Mouse (Mus musculus) adrenal gland, postnatal 10 days (tissue): ENCODE results near the gene Phb. TPM values are rescaled to one million over a fixed set of nuclear protein-coding genes. Genes with fewer than 3 reads are reported as not detected.
"Not testable (repeated sequence)": the region's sequence is repeated elsewhere in the genome, so short reads cannot be mapped to it uniquely, and the experiment has no call there.

Source experiments
- DNase-seq: peaks from one replicate; pipeline ENCODE4 v3.0.0; 2021; ENCODE audit warnings: mixed read lengths
- total RNA-seq, 2 experiments: library from RNA; stranded (reverse); gene quantifications; 2 replicates each; pipeline ENCODE4 v1.2.3; 2021

The Phb gene
- total RNA-seq, 2 experiments from 2014 or later = 341 to 361 TPM

DNA sequence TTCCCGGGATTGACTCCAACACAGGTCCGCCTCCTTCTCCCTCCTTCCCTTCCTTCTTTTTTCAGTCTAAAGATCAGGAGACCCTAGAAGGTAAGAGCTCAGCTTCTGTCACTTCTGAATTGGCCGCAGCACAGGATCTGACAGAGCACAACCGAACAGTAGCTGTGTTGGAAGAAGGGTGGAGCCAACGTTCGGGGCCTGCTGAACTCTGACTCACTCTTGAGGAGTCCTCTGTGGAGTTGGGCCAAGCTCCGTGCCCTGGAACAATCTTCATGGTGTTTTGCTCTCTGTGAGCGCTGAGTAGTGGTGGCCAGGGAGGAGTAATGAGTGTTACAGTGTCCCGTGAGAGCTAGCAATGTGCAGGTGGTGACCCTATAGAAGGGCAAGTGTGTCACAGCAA lies 15.8 kb upstream of the Phb start:
- DNase-seq = peak; percentile 74

DNA sequence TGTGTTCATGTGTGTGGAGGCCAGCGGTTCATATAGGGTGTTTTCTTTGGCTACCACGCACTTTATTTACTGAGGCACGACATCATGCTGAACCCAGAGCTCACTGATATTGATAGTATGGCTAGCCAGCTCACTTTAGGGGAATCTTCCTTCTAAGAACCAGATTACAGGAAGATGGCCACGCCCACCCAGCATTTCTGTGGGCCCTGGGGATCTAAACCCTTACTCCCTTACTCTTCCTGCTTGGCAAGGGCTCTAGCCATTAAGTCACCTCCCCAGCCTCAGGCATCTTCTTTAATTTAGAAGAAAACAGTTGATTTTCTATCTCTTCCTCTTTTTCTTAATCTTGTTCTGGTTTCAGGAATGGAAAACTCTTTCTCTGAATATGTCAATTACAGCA lies 9.3 kb upstream of the Phb start:
- DNase-seq = no peak

DNA sequence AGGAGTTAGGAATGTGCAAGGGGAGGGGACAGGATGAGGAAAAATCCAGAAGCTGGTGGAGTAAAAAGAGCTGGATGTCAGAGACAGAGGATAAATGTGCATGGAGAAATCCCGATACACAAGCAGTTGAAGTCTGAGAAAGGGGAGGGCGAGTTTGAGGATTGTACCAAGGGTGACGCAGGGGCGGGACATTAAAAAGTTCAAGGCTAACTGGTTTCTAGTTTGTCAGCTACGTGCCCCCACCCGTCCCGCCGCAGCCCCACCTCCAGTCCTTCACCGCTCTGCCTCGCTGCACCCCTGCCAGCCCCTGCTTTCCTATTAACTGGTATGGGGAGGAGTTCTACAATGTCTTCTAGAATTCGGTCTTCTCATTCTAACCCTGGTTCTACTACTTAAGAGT lies 420 bp downstream of the Phb start:
- peak; percentile 79 for DNase-seq

DNA sequence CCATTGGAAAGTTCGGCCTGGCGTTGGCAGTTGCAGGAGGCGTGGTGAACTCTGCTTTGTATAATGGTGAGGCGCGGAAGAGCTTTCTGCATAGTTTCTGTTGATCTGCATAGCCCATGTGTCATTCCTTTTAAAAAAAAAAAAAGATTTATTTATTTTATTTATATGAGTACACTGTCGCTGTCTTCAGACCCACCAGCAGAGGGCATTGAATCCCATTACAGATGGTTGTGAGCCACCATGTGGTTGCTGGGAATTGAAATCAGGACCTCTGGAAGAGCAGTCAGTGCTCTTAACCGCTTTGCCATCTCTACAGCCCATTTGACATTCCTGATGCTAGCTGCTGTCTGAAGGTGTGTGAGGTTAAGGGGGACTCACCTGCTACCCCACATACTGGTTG lies 1.3 kb downstream of the Phb start:
- not testable (repeated sequence) for DNase-seq

DNA sequence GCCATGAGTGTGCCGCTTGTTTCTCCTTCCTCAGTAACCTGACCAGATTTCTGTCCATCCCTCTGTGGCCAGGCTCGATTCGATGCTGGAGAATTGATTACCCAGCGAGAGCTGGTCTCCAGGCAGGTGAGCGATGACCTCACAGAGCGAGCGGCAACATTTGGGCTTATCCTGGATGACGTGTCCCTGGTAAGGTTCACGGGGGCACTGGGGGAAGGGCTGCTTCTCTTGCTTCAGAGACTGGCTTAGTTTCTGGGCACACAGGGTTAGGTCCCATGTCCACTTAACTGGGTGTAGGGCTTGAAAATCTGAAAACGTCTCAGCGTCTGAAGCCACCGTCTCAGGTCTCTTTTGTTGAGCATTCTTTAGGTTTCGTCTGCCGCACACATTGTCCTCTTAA lies 8.7 kb downstream of the Phb start:
- no peak for DNase-seq

DNA sequence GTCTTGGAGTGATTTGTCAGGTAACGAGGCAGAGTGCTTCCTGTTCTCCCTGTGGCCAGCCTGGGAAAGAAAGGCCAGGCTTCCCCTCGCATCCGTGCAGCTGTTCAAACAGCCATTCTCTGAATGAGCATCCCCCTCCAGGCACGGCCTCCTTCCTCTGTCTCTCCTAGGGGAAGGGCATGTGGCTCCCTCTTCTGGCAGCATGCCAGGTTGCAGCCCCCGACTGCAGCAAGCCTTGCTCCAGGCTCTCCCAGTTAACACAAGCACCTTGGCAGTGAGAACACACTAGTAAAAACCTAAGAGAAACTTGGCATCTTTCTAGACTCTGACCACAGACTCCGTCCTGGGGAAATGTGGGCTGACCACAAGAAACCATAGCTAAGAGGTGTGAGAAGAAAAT lies 9.6 kb downstream of the Phb start:
- DNase-seq = peak; percentile 67

DNA sequence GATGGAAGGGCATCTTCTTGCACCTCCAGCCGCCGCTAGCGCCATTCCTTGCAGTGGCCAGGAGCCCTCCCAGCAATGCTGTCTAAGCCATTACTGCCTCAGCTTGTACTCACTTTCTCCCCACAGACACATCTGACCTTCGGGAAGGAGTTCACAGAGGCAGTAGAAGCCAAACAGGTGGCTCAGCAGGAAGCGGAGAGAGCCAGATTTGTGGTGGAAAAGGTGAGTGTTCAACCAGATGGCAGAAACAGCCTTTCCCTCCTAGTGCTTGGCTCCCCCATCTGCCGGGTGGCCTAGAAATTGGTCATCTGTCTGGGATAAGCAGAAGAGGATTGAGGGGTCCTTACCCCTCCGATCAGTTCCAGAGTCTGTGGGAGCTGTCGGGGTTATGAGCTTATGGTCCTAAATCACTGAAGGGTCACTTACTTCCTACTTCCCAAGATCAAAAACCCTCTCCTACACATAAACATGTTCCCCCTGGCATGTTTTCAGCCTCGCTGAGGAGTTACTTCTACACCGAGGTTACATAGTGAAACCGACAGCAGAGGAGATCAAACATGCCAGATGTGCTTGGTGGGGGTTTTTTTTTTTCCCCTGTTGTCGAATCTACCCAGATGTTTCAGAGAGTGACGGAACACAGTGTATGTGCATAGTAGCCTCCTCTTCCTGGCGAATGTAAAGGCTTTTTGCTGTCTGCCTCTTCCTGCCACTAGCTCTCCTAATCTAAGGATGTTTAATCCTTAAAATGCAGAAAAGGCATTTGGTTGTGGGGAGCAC lies 11.4 kb downstream of the Phb start:
- no peak for DNase-seq

DNA sequence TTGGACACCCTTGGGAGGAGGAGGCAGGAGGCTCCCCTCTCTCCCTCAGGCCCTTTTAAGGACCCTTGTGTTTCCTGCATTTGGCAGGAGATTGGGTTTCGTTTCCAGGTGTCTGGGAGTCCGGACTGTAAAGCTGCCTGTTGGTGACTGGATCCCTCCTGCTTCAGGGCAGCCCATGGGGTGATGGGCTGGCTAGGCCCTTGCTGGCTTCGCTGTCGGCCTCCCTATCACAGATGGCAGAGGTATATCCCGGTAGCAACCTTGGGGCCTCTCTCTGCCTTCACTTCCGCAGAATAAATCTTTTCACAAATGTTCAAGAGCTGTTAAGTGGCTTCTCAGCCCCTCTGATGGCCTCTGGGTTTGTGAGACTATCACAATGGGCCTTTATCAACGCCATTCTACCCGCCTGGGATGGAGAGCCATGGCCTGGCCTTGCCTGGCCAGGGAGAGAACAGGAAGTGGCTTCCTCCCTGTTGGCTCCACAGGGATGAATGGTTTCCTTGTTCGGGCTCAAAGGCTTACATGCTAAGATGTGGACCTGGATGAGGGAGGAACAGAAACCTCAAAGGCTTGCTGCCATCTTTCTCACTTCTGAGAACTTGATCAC lies 15.3 kb downstream of the Phb start:
- no peak for DNase-seq

DNA sequence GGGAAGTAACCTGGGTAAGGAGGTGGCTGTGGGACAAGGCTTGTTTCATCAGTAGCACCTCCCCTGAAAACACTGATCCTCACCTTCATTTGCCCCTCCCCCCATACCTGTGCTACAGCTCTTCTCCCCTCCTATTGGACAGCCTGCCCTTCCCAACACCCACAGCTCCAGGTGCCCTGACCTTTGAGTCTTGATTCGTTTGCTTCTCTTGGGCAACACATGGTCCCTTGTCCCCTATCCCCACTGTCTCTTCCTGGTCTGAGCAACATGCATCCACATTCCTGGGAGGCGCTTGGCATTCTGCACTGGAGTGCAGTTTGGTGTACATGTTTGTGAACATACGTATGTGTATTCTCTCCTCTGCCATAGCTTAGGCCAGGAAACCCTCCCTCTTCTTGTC lies 16.2 kb downstream of the Phb start:
- no peak for DNase-seq

DNA sequence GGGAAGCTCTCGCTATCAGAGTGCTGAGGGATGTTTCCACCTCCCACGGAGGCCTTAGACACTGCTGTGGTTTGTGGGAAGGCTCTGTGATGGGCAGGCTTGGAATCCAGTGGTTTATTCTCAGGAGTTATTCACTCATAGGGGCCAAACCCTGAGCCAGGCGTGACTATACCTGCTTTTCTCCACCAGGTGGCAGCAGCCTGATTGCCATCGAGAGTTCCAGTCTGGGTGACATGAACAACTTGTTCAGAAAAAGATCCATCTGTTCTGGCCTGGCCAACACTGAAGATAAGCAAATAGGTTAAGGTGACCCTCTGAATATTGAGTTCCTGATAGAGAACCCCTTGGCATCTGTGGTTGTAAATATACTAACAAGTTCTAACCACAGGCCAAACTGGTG lies 19.3 kb downstream of the Phb start:
- peak; percentile 86 for DNase-seq

DNA sequence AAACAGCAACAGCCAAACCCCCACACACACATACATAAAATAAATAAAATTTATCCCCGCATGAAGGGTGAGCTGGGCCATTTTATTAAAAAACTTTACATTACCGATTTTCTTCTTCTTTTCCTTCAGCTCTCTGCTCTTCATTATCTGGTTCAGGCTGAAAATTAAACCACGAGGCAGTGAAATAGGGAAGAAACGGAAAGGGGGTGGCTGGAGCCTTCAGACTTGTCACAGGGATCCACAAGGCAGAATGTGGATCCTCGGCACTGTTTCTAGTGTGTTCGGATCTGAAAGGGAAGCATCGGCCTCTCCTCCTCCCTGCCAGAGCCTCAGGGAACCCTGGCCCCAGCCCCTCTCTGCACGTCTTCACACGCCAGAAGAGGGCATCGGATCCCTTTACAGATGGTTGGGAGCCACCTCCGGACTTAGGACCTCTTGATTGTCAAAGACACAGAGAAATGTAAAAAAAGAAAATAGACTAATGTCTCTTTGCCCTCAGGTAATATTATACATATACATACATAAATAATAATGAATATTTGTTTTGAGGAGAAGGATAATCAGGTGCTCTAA lies 20.4 kb downstream of the Phb start:
- no peak for DNase-seq

DNA sequence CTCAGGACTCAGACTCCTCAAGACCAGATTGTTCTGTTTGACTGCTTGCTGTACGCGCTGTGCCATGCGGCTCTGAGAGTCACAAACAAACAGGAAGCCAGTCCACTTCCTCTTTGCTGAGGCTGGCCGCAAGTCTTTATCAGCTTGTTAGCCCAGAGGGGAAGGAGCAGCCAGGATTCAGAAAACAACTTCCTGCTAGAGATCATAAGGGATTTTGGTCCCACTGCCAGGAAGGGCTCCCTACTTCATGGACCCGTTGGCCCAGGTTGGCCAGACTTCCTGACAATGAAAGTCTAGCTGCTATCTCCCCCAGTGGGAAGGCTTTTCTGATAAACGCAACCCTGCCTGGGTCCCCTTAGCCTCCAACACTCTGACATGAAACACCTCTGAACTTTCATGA lies 21.8 kb downstream of the Phb start:
- peak; percentile 22 for DNase-seq

DNA sequence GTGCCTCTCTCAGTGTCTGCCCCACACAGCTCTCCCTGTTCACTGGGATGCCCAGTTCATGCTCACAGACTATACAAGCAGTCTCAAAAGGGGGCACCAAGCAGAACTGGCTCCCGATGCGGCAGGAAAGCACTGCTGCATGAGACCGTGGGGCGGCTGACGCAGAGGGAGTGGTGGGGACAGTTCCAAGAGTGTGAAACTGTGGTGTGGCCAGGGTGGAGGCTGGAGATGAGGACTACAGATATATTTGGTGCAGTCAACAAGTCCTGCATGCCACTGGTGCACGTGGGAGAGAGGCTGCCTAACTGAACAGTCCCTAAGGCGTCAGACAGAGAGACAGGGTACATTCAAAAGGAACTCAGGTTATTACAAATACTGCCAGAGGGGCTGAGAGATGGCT lies 22.2 kb downstream of the Phb start:
- DNase-seq = no peak

DNA sequence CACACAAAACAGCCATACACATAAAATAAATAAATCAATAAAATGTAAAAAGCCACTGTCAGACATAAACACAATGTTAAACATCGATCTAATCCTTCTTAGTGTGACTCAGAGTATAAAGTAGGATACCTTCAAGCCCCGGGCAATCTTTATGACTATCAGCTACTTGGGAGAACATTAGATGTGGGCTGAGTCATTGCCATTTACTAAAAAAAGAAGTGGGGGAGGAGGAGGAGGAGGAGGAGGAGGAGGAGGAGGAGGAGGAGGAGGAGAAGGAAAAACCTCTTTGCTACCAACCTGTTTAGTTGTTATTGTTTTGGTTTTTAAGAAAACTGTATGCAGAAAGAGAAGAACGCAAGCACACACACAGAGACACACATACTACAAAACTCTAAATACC lies 22.8 kb downstream of the Phb start:
- DNase-seq = no peak

DNA sequence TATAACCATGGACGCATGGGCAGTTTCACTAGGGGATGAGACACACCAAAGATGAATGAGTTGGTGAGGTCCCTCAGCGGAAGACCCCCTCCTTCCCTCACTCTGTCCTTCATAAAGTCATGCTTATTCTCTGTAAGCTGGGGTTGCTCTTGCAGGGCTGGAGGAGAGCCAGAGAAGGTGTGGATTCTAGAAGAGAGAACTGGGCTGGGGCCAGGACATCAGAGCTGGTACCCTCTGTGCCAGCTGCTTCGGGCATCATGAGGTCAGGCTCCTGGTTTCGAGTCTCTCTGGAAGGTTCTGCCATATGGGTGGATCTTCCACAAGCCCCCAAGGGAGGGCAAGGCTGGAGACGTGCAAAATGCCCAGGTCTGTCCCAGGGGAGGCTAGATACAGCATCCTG lies 31.8 kb downstream of the Phb start:
- no peak for DNase-seq

DNA sequence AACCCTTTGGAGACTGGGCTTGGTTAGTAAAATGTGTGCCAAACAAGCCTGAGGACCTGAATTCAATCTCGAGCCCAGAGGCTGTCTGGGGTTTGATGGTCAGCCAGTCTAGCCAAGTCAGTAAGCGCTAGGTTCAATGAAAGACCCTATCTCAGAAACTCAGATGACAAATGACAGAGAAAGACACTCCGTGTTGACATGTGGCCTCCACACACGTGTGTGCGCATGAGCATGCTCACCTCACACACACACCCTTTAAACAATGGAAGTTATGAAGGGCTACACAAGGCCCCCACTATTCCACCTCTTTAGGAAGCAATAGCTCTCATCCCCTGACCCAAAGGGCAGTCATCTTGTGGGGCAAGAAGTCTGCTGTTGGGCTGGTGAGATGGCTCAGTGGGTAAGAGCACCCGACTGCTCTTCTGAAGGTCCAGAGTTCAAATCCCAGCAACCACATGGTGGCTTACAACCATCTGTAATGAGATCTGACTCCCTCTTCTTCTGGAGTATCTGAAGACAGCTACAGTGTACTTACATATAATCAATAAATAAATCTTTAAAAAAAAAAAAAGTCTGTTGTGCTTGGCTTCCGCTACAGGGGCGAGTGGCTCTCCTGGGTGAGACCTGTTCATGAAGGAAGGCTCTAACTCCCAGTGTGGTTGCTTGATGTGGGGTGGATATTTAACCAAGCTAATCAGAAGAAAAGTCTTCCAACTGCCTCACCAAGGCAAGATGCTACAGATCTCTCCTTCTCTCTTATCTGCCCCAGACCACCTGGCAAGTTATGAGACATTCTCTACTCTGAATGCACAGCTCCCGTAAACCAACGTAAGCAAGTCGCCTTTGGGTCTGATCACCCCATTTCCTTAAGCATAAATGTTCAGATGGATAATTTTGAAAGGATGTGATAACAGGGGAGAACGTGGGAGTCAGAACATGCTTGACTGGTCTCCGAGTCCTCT lies 34.3 kb downstream of the Phb start:
- no peak for DNase-seq

DNA sequence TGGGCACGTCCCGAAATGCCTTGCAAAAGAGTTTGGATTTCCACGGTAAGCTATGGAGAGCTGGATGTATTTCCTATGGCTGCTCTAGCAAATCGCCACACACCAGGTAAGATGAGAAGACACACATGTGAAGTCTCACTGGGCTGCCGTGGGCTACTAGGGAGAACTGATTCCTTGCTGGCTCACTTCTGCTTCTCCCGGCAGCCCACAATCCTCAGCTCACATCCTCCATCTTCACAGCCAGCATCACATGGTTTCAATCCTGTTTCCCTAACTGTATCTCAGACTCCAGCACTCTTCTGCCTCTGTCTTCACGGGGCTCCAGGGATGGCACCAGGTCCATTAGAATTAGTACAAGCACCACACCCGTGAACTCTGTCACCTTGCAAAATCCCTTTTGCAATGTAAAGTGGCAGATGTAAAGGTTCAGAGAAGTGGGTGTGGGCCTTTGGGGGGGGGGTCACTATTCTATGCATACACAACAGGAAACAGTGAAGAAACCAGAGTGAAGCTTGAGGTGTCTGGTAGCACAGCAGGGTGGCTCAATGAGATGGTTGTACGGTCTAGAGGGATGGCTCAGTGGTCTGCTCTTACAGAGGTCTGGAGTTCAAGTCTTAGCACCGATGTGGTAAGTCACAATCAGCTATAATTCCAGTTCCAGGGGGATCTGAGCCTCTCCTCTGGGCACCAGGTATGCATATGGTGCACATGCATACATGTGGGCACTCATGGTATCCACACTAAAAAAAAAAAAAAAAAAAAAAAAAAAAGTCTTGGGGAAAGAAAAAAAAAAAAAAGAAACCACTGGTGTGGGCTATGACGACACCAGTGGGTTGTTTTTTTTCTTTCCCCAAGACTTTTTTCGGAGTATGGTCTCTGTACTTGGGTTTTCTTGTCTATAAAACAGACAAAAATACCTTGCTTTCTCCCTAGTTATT lies 37.5 kb downstream of the Phb start:
- DNase-seq = no peak

DNA sequence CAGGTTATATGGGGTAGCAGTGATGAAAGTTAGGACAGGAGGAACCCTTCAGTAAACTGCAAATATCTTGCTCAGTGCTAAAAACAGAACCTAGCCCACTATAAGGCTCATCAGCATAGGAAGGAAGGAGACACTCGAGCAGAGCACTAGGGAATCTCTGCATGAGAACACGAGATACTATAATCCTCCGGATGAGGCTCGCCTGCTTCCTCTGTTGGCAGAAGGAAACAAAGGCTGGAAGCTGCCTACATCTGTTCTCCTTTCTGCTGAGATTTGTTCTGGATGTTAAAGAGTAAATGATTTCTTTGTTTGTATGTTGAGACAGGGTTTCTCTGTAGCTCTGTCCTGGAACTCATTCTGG lies 38.2 kb downstream of the Phb start:
- no peak for DNase-seq

DNA sequence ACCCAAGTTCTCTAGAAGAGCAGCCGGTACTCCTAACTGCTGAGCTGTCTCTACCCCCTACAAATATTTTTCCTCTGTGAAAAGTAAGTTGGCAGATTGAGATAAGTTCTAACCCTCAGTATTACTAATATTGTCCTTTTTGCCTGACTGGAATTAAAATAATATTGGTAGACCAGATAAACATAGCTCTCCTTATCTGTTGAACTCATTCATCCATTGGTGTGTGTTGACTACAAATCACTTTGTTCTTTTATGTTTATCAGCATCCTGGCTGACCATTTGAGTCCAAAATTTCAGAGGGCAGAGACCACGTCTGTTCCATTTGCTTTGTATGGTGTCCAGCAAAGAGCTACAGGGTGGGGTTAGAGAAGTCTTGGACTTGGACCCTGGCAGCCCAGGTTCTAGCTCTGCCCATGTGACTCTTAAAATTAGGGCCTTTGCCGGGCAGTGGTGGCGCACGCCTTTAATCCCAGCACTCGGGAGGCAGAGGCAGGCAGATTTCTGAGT lies 42.8 kb downstream of the Phb start:
- DNase-seq = no peak

DNA sequence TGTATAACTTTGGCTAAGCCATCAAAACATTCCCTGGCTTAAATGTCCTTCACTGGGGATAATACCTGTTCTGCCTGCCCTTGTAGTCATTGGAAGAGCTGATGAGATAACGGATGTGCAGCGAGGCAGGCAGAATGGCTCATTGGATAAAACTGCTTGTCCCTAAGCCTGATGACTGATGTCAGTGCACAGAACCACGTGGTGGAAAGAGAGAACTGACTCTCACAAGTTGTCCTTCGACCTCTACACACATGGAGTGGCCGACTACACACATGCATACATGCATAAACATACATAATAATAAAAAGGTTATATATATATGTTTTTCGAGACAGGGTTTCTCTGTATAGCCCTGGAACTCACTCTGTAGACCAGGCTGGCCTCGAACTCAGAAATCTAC lies 43.7 kb downstream of the Phb start:
- DNase-seq = no peak

DNA sequence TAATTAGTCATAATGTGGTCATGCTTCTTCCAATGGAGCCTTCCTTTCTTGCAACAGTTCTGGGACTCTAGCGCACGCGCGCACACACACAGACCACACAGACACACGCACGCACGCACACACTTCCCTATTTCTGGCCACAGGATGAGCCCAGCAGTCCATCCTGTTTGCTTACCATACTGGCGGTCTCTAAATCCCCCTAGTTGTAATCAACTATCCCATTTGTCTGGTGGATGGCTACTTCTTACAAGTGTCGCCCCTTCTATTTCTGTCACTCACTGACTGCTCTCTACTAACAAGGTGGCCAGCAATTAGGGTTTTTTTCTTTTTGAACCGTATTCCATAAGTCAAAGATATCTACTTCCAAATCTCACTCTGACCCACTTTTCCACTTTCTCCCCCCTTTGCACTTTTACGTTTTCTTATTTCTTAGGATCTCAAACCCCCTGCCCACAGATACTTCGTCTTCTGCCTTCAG lies 45.4 kb downstream of the Phb start:
- peak; percentile 50 for DNase-seq
